Mouse (Mus musculus) small intestine, adult 10 weeks (tissue): Measurements from ENCODE around the gene Olfr1496. TPM values are rescaled to one million over a fixed set of nuclear protein-coding genes. Genes with fewer than 3 reads are reported as not detected.

Source experiments
- polyA plus RNA-seq: library from polyadenylated mRNA; stranded (reverse); fragments of 350-450 nt; fragmentation: Illumina TruSeq; extraction: RNeasy Lipid Tissue Mini Kit (QIAGEN cat#74804); gene quantifications from one replicate; pipeline ENCODE4 v1.2.3, GENCODE M21; 2014; ENCODE audit warnings: low replicate concordance

Olfr1496 gene
- polyA plus RNA-seq = not detected

DNA sequence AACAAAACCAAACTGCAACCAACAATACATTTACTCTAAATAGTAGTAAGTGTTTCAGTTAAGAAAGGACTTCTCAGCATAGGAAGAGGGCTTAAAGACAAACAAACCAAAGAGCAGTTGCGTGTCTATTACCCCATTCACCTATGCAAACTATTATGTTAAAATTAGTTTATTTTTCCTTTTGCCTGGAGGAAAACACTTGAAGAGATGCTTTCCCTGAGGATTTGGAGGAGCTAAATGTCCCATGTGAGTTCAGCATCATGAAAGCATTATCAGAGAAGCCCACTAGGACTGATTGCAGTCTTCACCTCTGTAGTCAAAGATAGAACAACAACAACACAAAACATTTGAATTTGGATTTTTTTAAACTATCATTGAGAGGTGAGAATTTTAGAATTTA, at the start of gene Olfr1496:
Gene Olfr1496 (plus strand): TSS at position 301 of the 400 bp plus-strand sequence.

DNA sequence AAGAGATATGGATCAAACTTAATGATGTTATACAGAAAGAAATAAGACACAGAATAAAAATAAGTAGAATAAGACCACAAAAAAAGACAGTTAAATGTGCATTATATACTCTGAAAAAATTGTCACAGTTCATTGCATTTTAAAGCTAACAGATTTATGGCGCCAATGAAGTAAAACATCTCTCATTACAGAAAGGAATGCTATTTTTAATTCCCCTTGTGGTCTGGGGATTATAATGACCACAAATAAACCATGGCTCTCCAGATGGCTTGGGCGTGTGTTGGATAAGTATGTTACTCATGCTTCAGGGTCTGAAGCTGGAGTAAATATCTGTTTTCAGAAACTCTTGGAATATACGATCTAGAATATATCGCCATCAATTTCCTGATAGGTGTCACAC, 38.2 kb upstream of the Olfr1496 start, which contains the start of gene Olfr1494:
Gene Olfr1494 (plus strand): TSS at position 301 of the 400 bp plus-strand sequence.

DNA sequence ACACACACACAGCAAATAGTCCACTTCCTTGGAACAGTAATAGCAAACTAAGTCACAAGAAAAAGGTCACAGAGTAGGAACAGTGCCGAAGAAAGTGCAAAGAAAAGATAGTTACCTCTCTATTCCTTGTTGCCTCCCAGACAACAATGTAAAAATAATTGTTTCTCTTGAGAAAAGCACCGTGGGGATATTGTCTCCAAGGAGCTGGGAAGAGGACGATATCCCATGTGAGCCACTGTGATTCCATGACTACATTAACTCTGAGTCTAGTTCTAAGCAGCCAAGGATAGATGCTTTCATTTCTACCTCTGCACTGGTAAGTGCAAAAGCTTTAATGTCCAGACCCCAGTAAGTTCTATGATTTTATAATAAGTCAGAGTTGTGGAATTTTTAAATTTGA, 13.4 kb upstream of the Olfr1496 start, which contains the start of gene Olfr1495:
Gene Olfr1495 (plus strand): TSS at position 301 of the 400 bp plus-strand sequence.

DNA sequence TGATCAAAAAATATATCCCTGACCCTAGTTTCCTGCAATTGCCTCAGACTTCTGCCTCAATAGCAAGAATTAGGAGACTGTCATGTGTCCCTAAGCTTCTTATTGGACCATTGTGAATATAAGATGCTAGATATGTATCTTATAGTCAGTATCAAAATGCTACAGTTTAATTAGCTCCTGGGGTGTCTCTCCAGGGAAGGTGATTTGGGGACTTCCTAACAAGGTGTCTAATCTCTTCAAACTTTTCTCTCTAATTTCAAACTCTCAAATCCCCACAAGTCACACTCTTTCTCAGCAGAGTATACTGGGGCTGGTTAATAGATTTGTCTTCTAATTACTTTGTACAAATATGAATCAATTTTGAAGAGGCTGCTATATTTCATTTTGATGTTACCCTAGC, 20.4 kb downstream of the Olfr1496 start, which contains the start of gene Olfr1497:
Gene Olfr1497 (minus strand): TSS at position 101 of the 400 bp plus-strand sequence.

DNA sequence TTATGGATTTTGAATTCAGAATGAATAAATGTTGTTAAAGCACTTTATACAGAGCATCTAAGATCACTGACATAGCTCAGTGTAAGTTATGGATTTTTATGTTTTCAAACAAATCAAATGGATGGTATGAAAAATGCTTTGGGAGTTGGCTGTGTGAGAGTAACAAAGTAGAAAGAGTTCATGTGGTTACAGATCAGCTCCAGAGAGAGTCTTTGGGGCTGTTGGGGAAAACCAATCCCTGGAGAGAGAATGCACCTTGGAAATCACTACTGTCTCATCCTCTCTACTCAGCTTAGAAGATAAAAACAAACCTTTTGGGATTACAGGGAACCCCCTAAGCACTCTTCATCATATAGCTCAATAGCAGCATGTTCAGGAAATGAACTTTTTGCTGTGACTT, 41.7 kb downstream of the Olfr1496 start, which contains the start of gene Olfr1499:
Gene Olfr1499 (minus strand): TSS at position 101 of the 400 bp plus-strand sequence.

DNA sequence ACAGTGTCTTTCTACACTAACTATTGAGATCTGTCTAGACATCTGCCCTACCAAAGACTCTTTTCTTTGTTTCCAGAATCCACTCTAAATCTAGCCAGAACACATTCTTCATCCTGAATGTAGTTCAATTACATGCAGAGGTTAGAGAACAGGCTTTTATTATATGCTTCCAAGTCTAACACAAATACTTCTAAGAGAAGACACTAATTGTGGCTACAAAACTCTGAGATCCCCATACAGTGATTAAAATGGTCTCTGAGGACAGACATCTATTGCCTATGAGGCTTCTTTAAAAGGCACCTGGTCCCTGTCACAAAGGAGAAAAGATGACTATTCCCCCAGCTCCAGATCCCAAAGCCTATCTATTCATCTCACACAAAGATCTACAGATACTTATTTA, 52.7 kb downstream of the Olfr1496 start, which contains the start of gene Olfr1500:
Gene Olfr1500 (minus strand): TSS at position 101 of the 400 bp plus-strand sequence.

Other genes with a start within 250 kb of the Olfr1496 start
- gene Olfr1480, start 250.0 kb upstream of the Olfr1496 start, polyA plus RNA-seq = not detected
- gene Olfr1484, start 194.4 kb upstream of the Olfr1496 start, polyA plus RNA-seq = not detected
- not detected for gene Olfr1487, start 160.5 kb upstream of the Olfr1496 start, polyA plus RNA-seq
- gene Olfr1489, start 146.3 kb upstream of the Olfr1496 start, polyA plus RNA-seq = not detected
- gene Olfr1490, start 126.8 kb upstream of the Olfr1496 start, polyA plus RNA-seq = not detected
- not detected for gene Olfr1491, start 80.6 kb upstream of the Olfr1496 start, polyA plus RNA-seq
- gene Olfr1493-ps1, start 54.6 kb upstream of the Olfr1496 start, polyA plus RNA-seq = not detected
- not detected for gene Olfr1494, start 38.1 kb upstream of the Olfr1496 start, polyA plus RNA-seq
- gene Olfr1495, start 13.3 kb upstream of the Olfr1496 start, polyA plus RNA-seq = not detected
- gene Olfr1497, start 20.3 kb downstream of the Olfr1496 start, polyA plus RNA-seq = not detected
- gene Olfr1499, start 41.6 kb downstream of the Olfr1496 start, polyA plus RNA-seq = not detected
- gene Olfr1500, start 52.6 kb downstream of the Olfr1496 start, polyA plus RNA-seq = not detected
- gene Olfr1501, start 72.8 kb downstream of the Olfr1496 start, polyA plus RNA-seq = not detected
- gene Olfr1502, start 83.9 kb downstream of the Olfr1496 start, polyA plus RNA-seq = not detected
- not detected for gene Olfr1504, start 120.0 kb downstream of the Olfr1496 start, polyA plus RNA-seq
- gene Olfr1505, start 135.7 kb downstream of the Olfr1496 start, polyA plus RNA-seq = not detected